Mouse (Mus musculus): Measurements from ENCODE around the gene Gm13723. TPM values are rescaled to one million over a fixed set of nuclear protein-coding genes. Genes with fewer than 3 reads are reported as not detected.

Gene Gm13723
- not detected in 2 replicates for polyA plus RNA-seq (2014; fragmentation: Nextera tagmentation; extraction: Ambion mirVana)

DNA sequence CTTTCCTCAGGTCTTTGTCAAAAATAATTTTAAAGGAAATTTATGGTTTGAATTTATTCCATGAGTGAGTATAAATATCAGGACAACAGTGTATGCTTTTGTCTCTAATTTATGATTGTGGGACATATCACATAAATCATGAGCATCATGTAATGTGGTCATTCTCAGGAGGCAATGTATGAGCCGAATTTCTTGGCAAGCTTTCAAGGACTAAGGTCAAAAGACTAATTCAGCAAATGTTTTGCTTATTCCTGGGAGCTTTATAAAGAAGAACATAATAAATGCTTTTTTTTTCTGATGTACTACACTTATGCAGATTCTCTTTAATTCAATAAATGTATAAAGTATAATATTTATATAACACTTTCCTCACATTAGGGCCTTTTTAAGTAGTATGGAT lies at the start of gene Gm13723:
Gene Gm13723, minus strand, starts transcription at position 101 of the 400 bp plus-strand sequence.
- H3K4me2 ChIP-seq (ENCODE audit: low read depth, low read length) = no peak within 1 kb of the TSS
- no peak within 1 kb of the TSS for H3K4me3 ChIP-seq (ENCODE audit: low read depth, low read length)

DNA sequence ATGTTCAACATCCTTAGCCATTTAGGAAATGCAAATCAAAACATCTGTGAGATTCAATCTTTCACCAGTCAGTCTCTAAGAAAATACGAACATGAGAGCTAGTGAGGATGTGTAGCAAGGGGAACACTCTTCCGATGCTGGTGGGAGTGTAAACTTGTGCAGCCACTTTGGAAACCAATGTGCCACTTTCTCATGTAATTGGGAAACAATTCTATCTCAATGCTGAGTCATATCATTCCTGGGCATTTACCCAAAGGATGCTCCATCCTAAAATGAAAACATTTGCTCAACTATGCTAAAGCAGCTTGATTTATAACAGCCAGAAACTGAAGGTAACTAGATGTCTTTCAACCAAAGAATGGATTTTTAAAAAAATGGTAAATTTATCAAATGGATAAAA lies 31.0 kb upstream of the Gm13723 start:
- Histone ChIP-seq H3K4me1 (ENCODE audit: control insufficient read depth, insufficient read depth, low read length) (no peaks in the 10 kb centered on the region), H3K27ac (replicated peaks; ENCODE audit: low read depth, low read length) (no peak overlapping the region), H3K27me3 (replicated peaks; ENCODE audit: control insufficient read depth, insufficient read depth, low read length) (no peaks in the 10 kb centered on the region), H3K4me3 (ENCODE audit: low read depth, low read length) (no peak overlapping the region), H3K9me3 (ENCODE audit: control insufficient read depth, low read length) (no peaks in the 10 kb centered on the region), H3K36me3 (ENCODE audit: control insufficient read depth, insufficient read depth, low read length) (no peaks in the 10 kb centered on the region), H3K9ac (ENCODE audit: low read depth, low read length) (no peak overlapping the region), H3K4me2 (ENCODE audit: low read depth, low read length) (no peak overlapping the region)
- no peak for ATAC-seq (ENCODE audit: low read depth)
- no peak for DNase-seq (ENCODE audit: low spot score)
- 90% methylated on average over 2 of the region's 2 CpGs for WGBS

More for the DNA sequence above, at the start of gene Gm13723:
- no peak for DNase-seq (ENCODE audit: low spot score)
- Histone ChIP-seq H3K9me3 (ENCODE audit: control insufficient read depth, low read length) (0 out of 2 replicates have a peak, but pooled peaks cover 3% of the 10 kb centered on the region), H3K36me3 (ENCODE audit: control insufficient read depth, insufficient read depth, low read length) (no peaks in the 10 kb centered on the region), H3K9ac (ENCODE audit: low read depth, low read length) (no peak within 1 kb of the TSS), H3K4me1 (ENCODE audit: control insufficient read depth, insufficient read depth, low read length) (no peaks in the 10 kb centered on the region), H3K27ac (replicated peaks; ENCODE audit: low read depth, low read length) (no peak within 1 kb of the TSS), H3K27me3 (replicated peaks; ENCODE audit: control insufficient read depth, insufficient read depth, low read length) (no peaks in the 10 kb centered on the region)
- ATAC-seq (ENCODE audit: low read depth) = no peak
- 47% methylated on average over 1 of the region's 1 CpGs for WGBS

DNA sequence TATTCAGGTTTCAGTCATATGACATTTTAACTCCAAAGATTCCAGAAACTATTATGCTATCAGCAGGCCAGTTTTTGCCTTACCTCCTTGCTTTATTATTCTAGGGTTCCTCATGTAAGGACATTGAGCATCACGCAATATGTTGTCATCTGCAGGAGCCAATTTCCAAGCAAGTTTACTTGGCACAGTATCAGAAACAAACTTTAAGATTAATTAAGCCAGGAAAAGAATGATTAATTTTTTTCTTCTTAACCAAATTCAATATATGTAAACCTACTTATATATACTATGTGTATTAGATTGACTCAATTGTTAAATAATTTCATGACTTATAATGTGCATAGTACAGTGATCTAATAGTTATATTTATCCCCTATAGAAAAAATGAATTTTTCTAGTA lies 17.5 kb upstream of the Gm13723 start, which contains the start of gene Olfr1097:
Gene Olfr1097, minus strand, starts transcription at position 101 of the 400 bp plus-strand sequence.
- Histone ChIP-seq H3K4me2 (ENCODE audit: low read depth, low read length) (no peak within 1 kb of the TSS), H3K4me3 (ENCODE audit: low read depth, low read length) (no peak within 1 kb of the TSS), H3K27ac (replicated peaks; ENCODE audit: low read depth, low read length) (no peak within 1 kb of the TSS), H3K9me3 (ENCODE audit: control insufficient read depth, low read length) (no peaks in the 10 kb centered on the region), H3K36me3 (ENCODE audit: control insufficient read depth, insufficient read depth, low read length) (no peaks in the 10 kb centered on the region), H3K27me3 (replicated peaks; ENCODE audit: control insufficient read depth, insufficient read depth, low read length) (no peaks in the 10 kb centered on the region), H3K4me1 (ENCODE audit: control insufficient read depth, insufficient read depth, low read length) (no peaks in the 10 kb centered on the region), H3K9ac (ENCODE audit: low read depth, low read length) (no peak within 1 kb of the TSS)
- 93% methylated on average over 1 of the region's 1 CpGs for WGBS
- no peak for ATAC-seq (ENCODE audit: low read depth)
- no peak for DNase-seq (ENCODE audit: low spot score)

DNA sequence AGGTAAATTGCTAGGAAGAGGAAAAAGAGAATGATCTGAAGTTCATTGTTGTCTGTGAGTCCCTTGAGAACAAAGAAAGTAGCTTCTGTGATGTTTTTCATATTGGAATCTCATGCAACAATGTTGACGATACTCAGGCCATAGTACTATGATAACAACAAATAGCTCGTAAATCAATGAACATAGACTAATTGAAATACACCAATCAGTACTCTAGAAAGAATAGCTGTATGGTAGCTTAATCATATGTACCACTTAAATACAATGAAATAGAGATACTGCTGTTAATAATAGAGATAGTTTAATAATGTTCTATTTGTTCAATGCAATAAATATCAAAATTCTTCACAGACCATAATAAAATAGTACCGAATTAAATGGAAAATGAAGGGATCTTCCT lies 23.0 kb downstream of the Gm13723 start, which contains the start of gene Olfr1095:
Gene Olfr1095, minus strand, starts transcription at position 101 of the 400 bp plus-strand sequence.
- Histone ChIP-seq H3K27ac (replicated peaks; ENCODE audit: low read depth, low read length) (no peak within 1 kb of the TSS), H3K4me2 (ENCODE audit: low read depth, low read length) (no peak within 1 kb of the TSS), H3K9me3 (ENCODE audit: control insufficient read depth, low read length) (no peaks in the 10 kb centered on the region), H3K4me1 (ENCODE audit: control insufficient read depth, insufficient read depth, low read length) (no peaks in the 10 kb centered on the region), H3K27me3 (replicated peaks; ENCODE audit: control insufficient read depth, insufficient read depth, low read length) (no peaks in the 10 kb centered on the region), H3K9ac (ENCODE audit: low read depth, low read length) (no peak within 1 kb of the TSS), H3K36me3 (ENCODE audit: control insufficient read depth, insufficient read depth, low read length) (no peaks in the 10 kb centered on the region), H3K4me3 (ENCODE audit: low read depth, low read length) (no peak within 1 kb of the TSS)
- ATAC-seq (ENCODE audit: low read depth) (no peak), DNase-seq (ENCODE audit: low spot score) (no peak)
- WGBS = 89% methylated on average over 3 of the region's 3 CpGs

DNA sequence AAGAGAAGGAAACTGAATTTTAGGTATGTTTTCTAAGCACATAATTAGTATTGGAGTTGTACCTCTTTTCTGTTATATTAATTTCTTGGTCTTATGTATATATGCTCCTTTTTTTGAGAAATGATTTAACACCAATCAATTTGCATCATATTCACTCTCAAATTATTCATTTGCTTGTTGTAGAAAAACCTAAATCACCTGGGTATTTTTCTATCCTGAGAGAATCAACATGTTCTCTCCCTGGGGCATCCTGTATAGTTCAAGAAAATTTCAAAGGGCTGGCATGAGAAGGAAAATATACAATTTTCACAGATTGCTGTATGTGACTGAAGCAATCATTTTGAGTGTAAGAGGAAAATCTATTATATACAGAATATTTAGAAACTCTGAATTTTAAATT lies 50.2 kb downstream of the Gm13723 start, which contains the start of gene Olfr1094:
Gene Olfr1094, plus strand, starts transcription at position 301 of the 400 bp plus-strand sequence.
- no peak within 1 kb of the TSS for H3K4me3 ChIP-seq (ENCODE audit: low read depth, low read length)
- no peaks in the 10 kb centered on the region for H3K4me1 ChIP-seq (ENCODE audit: control insufficient read depth, insufficient read depth, low read length)
- no peaks in the 10 kb centered on the region for H3K27me3 ChIP-seq (replicated peaks; ENCODE audit: control insufficient read depth, insufficient read depth, low read length)
- H3K27ac ChIP-seq (replicated peaks; ENCODE audit: low read depth, low read length) = no peak within 1 kb of the TSS
- no peak within 1 kb of the TSS for H3K9ac ChIP-seq (ENCODE audit: low read depth, low read length)
- no peaks in the 10 kb centered on the region for H3K36me3 ChIP-seq (ENCODE audit: control insufficient read depth, insufficient read depth, low read length)
- ATAC-seq (ENCODE audit: low read depth) (no peak), DNase-seq (ENCODE audit: low spot score) (no peak)
- H3K9me3 ChIP-seq (ENCODE audit: control insufficient read depth, low read length) = 0 out of 2 replicates have a peak, but pooled peaks cover 4% of the 10 kb centered on the region
- H3K4me2 ChIP-seq (ENCODE audit: low read depth, low read length) = no peak within 1 kb of the TSS

Other genes with a start within 250 kb of the Gm13723 start
- gene Olfr1084, start 235.1 kb downstream of the Gm13723 start, polyA plus RNA-seq (2014; fragmentation: Nextera tagmentation; extraction: Ambion mirVana) = not detected in 2 replicates
- gene Olfr1085, start 212.8 kb downstream of the Gm13723 start, polyA plus RNA-seq (2014; fragmentation: Nextera tagmentation; extraction: Ambion mirVana) = not detected in 2 replicates
- gene Olfr1086, start 194.7 kb downstream of the Gm13723 start, polyA plus RNA-seq (2014; fragmentation: Nextera tagmentation; extraction: Ambion mirVana) = not detected in 2 replicates
- gene Olfr1087, start 176.4 kb downstream of the Gm13723 start, polyA plus RNA-seq (2014; fragmentation: Nextera tagmentation; extraction: Ambion mirVana) = not detected in 2 replicates
- not detected in 2 replicates for gene Olfr1089, start 141.1 kb downstream of the Gm13723 start, polyA plus RNA-seq (2014; fragmentation: Nextera tagmentation; extraction: Ambion mirVana)
- not detected in 2 replicates for gene Olfr1090, start 115.8 kb downstream of the Gm13723 start, polyA plus RNA-seq (2014; fragmentation: Nextera tagmentation; extraction: Ambion mirVana)
- not detected in 2 replicates for gene Olfr1093, start 92.3 kb downstream of the Gm13723 start, polyA plus RNA-seq (2014; fragmentation: Nextera tagmentation; extraction: Ambion mirVana)
- not detected in 2 replicates for gene Olfr141, start 64.8 kb downstream of the Gm13723 start, polyA plus RNA-seq (2014; fragmentation: Nextera tagmentation; extraction: Ambion mirVana)
- gene Olfr1094, start 50.1 kb downstream of the Gm13723 start, polyA plus RNA-seq (2014; fragmentation: Nextera tagmentation; extraction: Ambion mirVana) = not detected in 2 replicates
- gene Olfr1095, start 23.1 kb downstream of the Gm13723 start, polyA plus RNA-seq (2014; fragmentation: Nextera tagmentation; extraction: Ambion mirVana) = not detected in 2 replicates
- 0.05 TPM in 1 of 2 replicates, not detected in the other for gene Olfr1097, start 17.4 kb upstream of the Gm13723 start, polyA plus RNA-seq (2014; fragmentation: Nextera tagmentation; extraction: Ambion mirVana)
- gene Olfr1098, start 49.7 kb upstream of the Gm13723 start, polyA plus RNA-seq (2014; fragmentation: Nextera tagmentation; extraction: Ambion mirVana) = 0.06 TPM in 1 of 2 replicates, not detected in the other
- gene Olfr1099, start 85.9 kb upstream of the Gm13723 start, polyA plus RNA-seq (2014; fragmentation: Nextera tagmentation; extraction: Ambion mirVana) = not detected in 2 replicates
- not detected in 2 replicates for gene Olfr1100, start 105.2 kb upstream of the Gm13723 start, polyA plus RNA-seq (2014; fragmentation: Nextera tagmentation; extraction: Ambion mirVana)
- not detected in 2 replicates for gene Olfr1101, start 116.4 kb upstream of the Gm13723 start, polyA plus RNA-seq (2014; fragmentation: Nextera tagmentation; extraction: Ambion mirVana)
- not detected in 2 replicates for gene Olfr1102, start 123.6 kb upstream of the Gm13723 start, polyA plus RNA-seq (2014; fragmentation: Nextera tagmentation; extraction: Ambion mirVana)
- gene Olfr1104, start 152.3 kb upstream of the Gm13723 start, polyA plus RNA-seq (2014; fragmentation: Nextera tagmentation; extraction: Ambion mirVana) = 0.24 TPM in 1 of 2 replicates, not detected in the other
- gene Olfr1105, start 161.7 kb upstream of the Gm13723 start, polyA plus RNA-seq (2014; fragmentation: Nextera tagmentation; extraction: Ambion mirVana) = 0.18 TPM in 1 of 2 replicates, not detected in the other
- gene Olfr1106, start 177.5 kb upstream of the Gm13723 start, polyA plus RNA-seq (2014; fragmentation: Nextera tagmentation; extraction: Ambion mirVana) = not detected in 2 replicates
- gene Olfr1107, start 201.0 kb upstream of the Gm13723 start, polyA plus RNA-seq (2014; fragmentation: Nextera tagmentation; extraction: Ambion mirVana) = not detected in 2 replicates
- gene Olfr1109, start 221.2 kb upstream of the Gm13723 start, polyA plus RNA-seq (2014; fragmentation: Nextera tagmentation; extraction: Ambion mirVana) = not detected in 2 replicates
- not detected in 2 replicates for gene Olfr259, start 239.8 kb upstream of the Gm13723 start, polyA plus RNA-seq (2014; fragmentation: Nextera tagmentation; extraction: Ambion mirVana)